In the genomic region with DNA sequence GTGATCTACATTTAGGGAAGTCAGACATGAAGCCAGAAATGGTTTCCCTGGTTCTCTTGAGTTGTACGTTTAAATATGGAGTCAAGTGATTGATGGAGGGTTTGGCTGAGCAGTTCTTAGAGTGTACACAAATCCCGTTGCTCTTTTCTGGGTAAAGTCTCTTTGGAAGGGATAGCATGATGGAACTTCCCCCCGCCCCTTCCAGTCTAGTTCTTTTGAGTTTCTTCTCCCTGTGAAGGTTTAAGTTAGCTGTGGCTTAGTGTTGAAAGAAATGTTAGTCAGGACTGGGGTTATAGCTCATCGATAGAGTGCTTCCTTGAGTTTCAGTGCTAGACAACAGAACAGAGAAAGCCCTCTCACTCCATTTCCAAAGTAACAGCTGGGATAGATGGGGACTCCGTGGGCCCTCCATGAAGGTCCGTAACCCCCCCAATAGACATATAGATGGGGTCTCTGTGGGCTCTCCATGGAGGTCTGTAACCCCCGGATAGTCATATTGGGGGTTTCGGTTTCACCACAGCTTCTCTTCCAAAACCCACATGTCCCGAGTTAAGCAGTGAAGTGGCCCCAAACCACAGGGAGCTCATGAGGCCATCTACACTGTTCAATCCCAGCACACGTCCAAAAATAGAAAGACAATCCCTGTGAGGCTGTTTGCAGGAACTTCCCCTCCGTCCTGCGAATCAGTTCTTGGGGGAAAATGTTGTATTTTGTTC, we compare ENCODE assay signal across 1 mouse cellular context.
TF ChIP-seq lines count a peak whose summit lies in the region.

No protein-coding gene starts in this region.

TF ChIP-seq in MEL, 35 proteins besides CTCF, POLR2A, EP300 and RAD21:
- TF ChIP-seq NELFE (IDR thresholded peaks at IDR 0.05; ENCODE audit: low read depth, low read length): no peak
- TF ChIP-seq ZKSCAN1 (IDR thresholded peaks at IDR 0.05; ENCODE audit: low read depth, low read length): no peak
- TF ChIP-seq KAT2A (conservative IDR thresholded peaks at IDR 0.05; ENCODE audit: low read depth, low read length): no peak
- 0 out of 2 replicates have a peak, but pooled peaks have one; percentile 10 for TF ChIP-seq MEF2A (IDR thresholded peaks at IDR 0.05; ENCODE audit: extremely low read depth, insufficient replicate concordance, low read depth, low read length, poor library complexity, severe bottlenecking)
- TF ChIP-seq MAZ (IDR thresholded peaks at IDR 0.05; ENCODE audit: low read depth, low read length): no peak
- no peak for TF ChIP-seq UBTF (IDR thresholded peaks at IDR 0.05; ENCODE audit: borderline replicate concordance, insufficient read depth, low read depth, low read length)
- no peak; the same call in 1 of the 2 replicates for TF ChIP-seq MXI1 (IDR thresholded peaks at IDR 0.05; ENCODE audit: low read depth, low read length)
- no peak for TF ChIP-seq MAX (IDR thresholded peaks at IDR 0.05; ENCODE audit: low read length)
